ENCODE assay signal across 8 mouse cellular contexts in genomic region chr14:31495538-31495937, GRCm38 (mm10). TPM values are rescaled to one million over a fixed set of nuclear protein-coding genes. Genes with fewer than 3 reads are reported as not detected.
A peak's percentile ranks its signal among the peaks of the same experiment; 100 is the strongest.
DNase-seq lines count a peak whose midpoint lies in the region; ATAC-seq and TF ChIP-seq lines count a peak whose summit lies in the region.

No protein-coding gene starts in this region.

- ATAC-seq in heart, embryonic 14.5 days (ENCODE audit: insufficient number of reproducible peaks, insufficient read depth, low FRiP score, low read depth), result no peak
- no peak for ATAC-seq in heart, embryonic 16.5 days (replicated peaks; ENCODE audit: extremely low read depth, insufficient read depth, low FRiP score)
- ATAC-seq in midbrain, embryonic 11.5 days (ENCODE audit: low FRiP score), result no peak

- 3% methylated on average over 8 of the region's 8 CpGs for WGBS in heart, embryonic 14.5 days
- WGBS in heart, embryonic 16.5 days, result under 1% methylated on average over 8 of the region's 8 CpGs
- 11% methylated on average over 8 of the region's 8 CpGs for WGBS in midbrain, embryonic 11.5 days

- peak overlapping the region; percentile 78 to 87 for H3K27ac ChIP-seq in heart, embryonic 14.5 days (replicated peaks in 1 of 2; ENCODE audit: control insufficient read depth in 1 of 2, insufficient read depth in 1 of 2, low read depth in 2 of 2, low read length in 2 of 2)
- no peak overlapping the region for H3K27ac ChIP-seq in ES-E14 (ENCODE audit: insufficient read depth, low read depth, low read length, poor library complexity, severe bottlenecking)
- H3K27ac ChIP-seq in heart, embryonic 16.5 days (ENCODE audit: low read length), result peak overlapping the region; percentile 93
- no peak overlapping the region; the same call in 1 of the 2 replicates for H3K27ac ChIP-seq in midbrain, embryonic 11.5 days (ENCODE audit: low read depth, low read length)

- no peaks in the 10 kb centered on the region for H3K9me3 ChIP-seq in heart, embryonic 14.5 days (ENCODE audit: control insufficient read depth, low read length)
- no peaks in the 10 kb centered on the region for H3K9me3 ChIP-seq in ES-E14 (ENCODE audit: control insufficient read depth, insufficient read depth, low read depth, low read length)
- no peaks in the 10 kb centered on the region for H3K9me3 ChIP-seq in heart, embryonic 16.5 days (replicated peaks; ENCODE audit: control insufficient read depth, low read length)
- H3K9me3 ChIP-seq in midbrain, embryonic 11.5 days (ENCODE audit: control insufficient read depth, low read length), result no peaks in the 10 kb centered on the region

- H3K4me3 ChIP-seq in heart, embryonic 14.5 days (ENCODE audit: control insufficient read depth in 1 of 2, insufficient read depth in 1 of 2, low read depth in 1 of 2, low read length in 2 of 2), result peak overlapping the region; percentile 61 to 94
- H3K4me3 ChIP-seq in ES-E14 (ENCODE audit: insufficient read depth in 1 of 2, low read depth in 1 of 2, low read length in 2 of 2, poor library complexity in 1 of 2, severe bottlenecking in 1 of 2), result peak overlapping the region; percentile 97 to 99
- H3K4me3 ChIP-seq in heart, embryonic 16.5 days (ENCODE audit: low read length), result peak overlapping the region; percentile 97
- H3K4me3 ChIP-seq in midbrain, embryonic 11.5 days (ENCODE audit: low read depth, low read length), result peak overlapping the region; percentile 92

- H3K4me2 ChIP-seq in heart, embryonic 14.5 days (ENCODE audit: low read length), result peak overlapping the region; percentile 86
- H3K4me2 ChIP-seq in heart, embryonic 16.5 days (ENCODE audit: low read depth, low read length), result peak overlapping the region; percentile 69
- peak overlapping the region; percentile 94 for H3K4me2 ChIP-seq in midbrain, embryonic 11.5 days

- H3K27me3 ChIP-seq in heart, embryonic 14.5 days (ENCODE audit: control insufficient read depth, insufficient read depth, low read length), result no peaks in the 10 kb centered on the region
- H3K27me3 ChIP-seq in heart, embryonic 16.5 days (ENCODE audit: control insufficient read depth, insufficient read depth, low read length), result no peaks in the 10 kb centered on the region
- H3K27me3 ChIP-seq in midbrain, embryonic 11.5 days (ENCODE audit: control insufficient read depth, insufficient read depth, low read length), result no peaks in the 10 kb centered on the region

- H3K4me1 ChIP-seq in heart, embryonic 14.5 days (ENCODE audit: control insufficient read depth in 2 of 2, insufficient read depth in 2 of 2, low read length in 2 of 2), result peaks cover 12 to 30% of the 10 kb centered on the region in 2 experiments
- H3K4me1 ChIP-seq in ES-E14 (ENCODE audit: control insufficient read depth in 2 of 2, insufficient read depth in 2 of 2, low read length in 2 of 2, poor library complexity in 1 of 2), result peaks cover 4 to 15% of the 10 kb centered on the region in 2 experiments; a peak in 2 of 4 replicates
- H3K4me1 ChIP-seq in heart, embryonic 16.5 days (ENCODE audit: control insufficient read depth, insufficient read depth, low read length), result peaks cover 32% of the 10 kb centered on the region
- peaks cover 21% of the 10 kb centered on the region for H3K4me1 ChIP-seq in midbrain, embryonic 11.5 days (ENCODE audit: control insufficient read depth, insufficient read depth, low read length)

- H3K9ac ChIP-seq in heart, embryonic 14.5 days (ENCODE audit: low read length), result peak overlapping the region; percentile 90
- H3K9ac ChIP-seq in ES-E14 (ENCODE audit: insufficient read depth, low read depth, low read length, poor library complexity, severe bottlenecking), result peak overlapping the region; percentile 97
- peak overlapping the region; percentile 95 for H3K9ac ChIP-seq in heart, embryonic 16.5 days (ENCODE audit: low read length)
- peak overlapping the region; percentile 92 for H3K9ac ChIP-seq in midbrain, embryonic 11.5 days (ENCODE audit: low read length)

- in situ Hi-C loops in ES-E14 (cut with MboI; ENCODE audit: low sequenced_read_pairs in 2 of 2, unreplicated experiment in 2 of 2), result no loop called here

- H3K36me3 ChIP-seq in heart, embryonic 14.5 days (ENCODE audit: control insufficient read depth, insufficient read depth, low read length), result peaks cover 49% of the 10 kb centered on the region
- H3K36me3 ChIP-seq in ES-E14 (ENCODE audit: control insufficient read depth, insufficient read depth, low read length, poor library complexity, severe bottlenecking), result peaks cover 17% of the 10 kb centered on the region
- peaks cover 17% of the 10 kb centered on the region for H3K36me3 ChIP-seq in heart, embryonic 16.5 days (ENCODE audit: control insufficient read depth, insufficient read depth)
- no peaks in the 10 kb centered on the region; the same call in 1 of the 2 replicates for H3K36me3 ChIP-seq in midbrain, embryonic 11.5 days (ENCODE audit: control insufficient read depth, insufficient read depth, low read length)

- DNase-seq in heart, adult 9 months (ENCODE audit: low spot score in 2 of 2), result no peak
- no peak for DNase-seq in ES-E14 (ENCODE audit: low read depth, low spot score)
- peak; percentile 86 for DNase-seq in midbrain, embryonic 11.5 days (ENCODE audit: low spot score, missing footprints)
- DNase-seq in MN1 (ENCODE audit: low spot score), result no peak
- no peak for DNase-seq in left cerebral cortex, adult 9 months (ENCODE audit: low spot score in 2 of 2)
- no peak for DNase-seq in right cerebral cortex, postnatal 14 days

TF ChIP-seq in ES-E14, 5 proteins besides CTCF, POLR2A, EP300 and RAD21:
- TF ChIP-seq CHD2 (IDR thresholded peaks at IDR 0.05; ENCODE audit: low read depth, low read length) (no peak), HCFC1 (IDR thresholded peaks at IDR 0.05; ENCODE audit: borderline replicate concordance, insufficient read depth, low read length) (no peak), ZC3H11A (IDR thresholded peaks at IDR 0.05; ENCODE audit: borderline replicate concordance, low read depth, low read length) (no peak), ZNF384 (IDR thresholded peaks at IDR 0.05; ENCODE audit: low read depth, low read length) (no peak), MAFK (IDR thresholded peaks at IDR 0.05; ENCODE audit: insufficient read depth, low read depth, low read length) (no peak)

RNA-seq across cellular contexts. Expression of gene Mettl6, which starts 0.7 kb away (rescaled TPM):
- 36.6 and 40.7 TPM in 2 replicates for polyA plus RNA-seq in heart, embryonic 14.5 days (2014; fragmentation: Nextera tagmentation; extraction: Ambion mirVana)
- total RNA-seq in ES-E14 (2012; rRNA removed), result 34.4 and 37.0 TPM in 2 replicates
- 41.1 and 47.3 TPM in 2 replicates for polyA plus RNA-seq in heart, embryonic 16.5 days (2015; fragmentation: Nextera tagmentation; extraction: Ambion mirVana)
- polyA plus RNA-seq in midbrain, embryonic 11.5 days (2014; fragmentation: Nextera tagmentation; extraction: Ambion mirVana), result 83.4 and 93.2 TPM in 2 replicates

RNA-seq across cellular contexts. Expression of gene Eaf1, which starts 1.3 kb away (rescaled TPM):
- polyA plus RNA-seq in heart, embryonic 14.5 days (2014; fragmentation: Nextera tagmentation; extraction: Ambion mirVana), result 13.1 and 13.2 TPM in 2 replicates
- 48.9 and 58.0 TPM in 2 replicates for total RNA-seq in ES-E14 (2012; rRNA removed)
- polyA plus RNA-seq in heart, embryonic 16.5 days (2015; fragmentation: Nextera tagmentation; extraction: Ambion mirVana), result 13.0 and 14.7 TPM in 2 replicates
- polyA plus RNA-seq in midbrain, embryonic 11.5 days (2014; fragmentation: Nextera tagmentation; extraction: Ambion mirVana), result 15.9 and 16.2 TPM in 2 replicates

RNA-seq across cellular contexts. Expression of gene Sh3bp5, which starts 59.7 kb away (rescaled TPM):
- 13.0 and 13.5 TPM in 2 replicates for polyA plus RNA-seq in heart, embryonic 14.5 days (2014; fragmentation: Nextera tagmentation; extraction: Ambion mirVana)
- 2.7 and 4.6 TPM in 2 replicates for total RNA-seq in ES-E14 (2012; rRNA removed)
- polyA plus RNA-seq in heart, embryonic 16.5 days (2015; fragmentation: Nextera tagmentation; extraction: Ambion mirVana), result 25.8 and 26.4 TPM in 2 replicates
- 15.3 and 15.8 TPM in 2 replicates for polyA plus RNA-seq in midbrain, embryonic 11.5 days (2014; fragmentation: Nextera tagmentation; extraction: Ambion mirVana)

Comparison
In these comparisons a context has a peak if more than half of its experiments do, and no peak if none do; other contexts are left out.
1. H3K27ac ChIP-seq: peak in heart, embryonic 14.5 days (2 of 2) and heart, embryonic 16.5 days (single experiment); none in ES-E14 (single experiment) and midbrain, embryonic 11.5 days (single experiment).
2. Peak in every context shown above with its lines, with median percentiles within 50 percentile points of each other: H3K4me2 ChIP-seq, H3K4me3 ChIP-seq and H3K9ac ChIP-seq.